Mouse (Mus musculus) layer of hippocampus, adult 9-11 months (tissue): Measurements from ENCODE around the gene Hoxd11.

Source experiments
- DNase-seq: peaks from one replicate; pipeline ENCODE4 v3.0.0; 2022

Hoxd11 gene

DNA sequence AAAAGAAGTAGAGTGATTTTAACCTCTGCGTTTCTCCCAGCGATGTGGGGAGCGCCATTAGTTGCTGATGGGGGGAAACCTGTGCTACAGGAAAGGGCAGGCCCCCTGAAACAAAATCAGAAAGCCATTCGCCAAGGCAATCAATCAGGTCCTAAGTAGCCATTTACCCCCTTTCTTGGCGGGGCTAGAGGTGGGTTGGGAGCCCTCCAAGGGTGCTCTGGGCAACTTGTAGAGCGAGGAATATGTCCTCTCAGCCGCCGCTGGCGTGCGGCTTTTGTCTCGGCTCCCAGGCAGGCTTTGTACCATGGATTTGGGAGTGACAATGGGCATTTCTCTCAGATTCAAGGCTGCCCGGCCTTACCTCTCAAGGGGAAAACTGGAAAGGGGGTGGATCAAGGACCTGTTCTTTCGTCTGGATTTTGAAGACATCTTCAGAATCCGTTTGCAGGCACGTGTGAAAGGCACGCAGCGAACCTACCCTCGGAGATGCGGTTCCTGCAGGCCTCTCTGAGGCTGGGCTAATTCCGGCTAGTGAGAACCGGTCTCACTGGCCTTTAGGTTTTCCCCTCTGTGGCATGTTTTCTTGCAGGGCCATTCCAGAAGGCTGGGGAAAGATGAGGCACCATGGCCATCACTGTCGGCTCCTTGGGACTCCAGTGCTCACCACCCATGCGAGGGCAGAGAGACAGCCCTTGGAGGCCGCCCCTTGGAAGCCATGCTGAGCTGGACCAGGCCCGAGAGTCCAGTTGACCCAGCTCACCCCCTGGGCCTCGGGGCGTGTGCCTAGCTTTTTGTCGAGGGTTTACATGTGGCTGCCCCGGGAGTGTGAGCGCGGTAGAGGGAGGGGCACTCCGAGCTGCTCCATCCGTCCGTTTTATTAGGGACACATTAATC, 17.3 kb downstream of the Hoxd11 start:
- DNase-seq, result no peak

DNA sequence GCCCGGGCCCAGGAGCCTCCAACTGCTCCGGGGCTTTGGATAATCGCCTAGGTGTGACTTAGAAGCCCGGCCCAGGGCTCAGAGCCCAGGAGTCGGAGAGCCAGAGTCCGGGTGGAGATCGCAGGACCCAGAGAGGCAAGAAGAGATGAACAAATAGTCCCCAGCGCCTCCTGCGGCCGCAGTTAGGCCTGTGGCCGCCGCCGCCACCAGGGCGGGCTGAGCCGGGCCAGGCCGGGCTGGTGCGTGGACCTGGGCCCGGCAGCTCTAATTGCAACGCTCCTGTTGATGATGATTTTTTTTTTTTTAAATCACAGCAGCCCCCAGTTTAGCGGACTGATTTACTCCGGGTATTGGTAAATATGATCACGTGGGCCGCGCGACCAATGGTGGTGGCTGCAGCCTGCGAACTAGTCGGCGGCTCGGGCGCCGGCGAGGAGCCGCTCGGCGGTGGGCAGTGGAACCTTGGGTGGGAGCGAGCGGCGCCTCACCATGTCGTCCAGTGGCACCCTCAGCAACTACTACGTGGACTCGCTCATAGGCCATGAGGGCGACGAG, 18.3 kb downstream of the Hoxd11 start, which contains the start of gene Hoxd9:
Gene Hoxd9 (plus strand): TSS at position 161 of the 555 bp plus-strand sequence.
- DNase-seq, result no peak

DNA sequence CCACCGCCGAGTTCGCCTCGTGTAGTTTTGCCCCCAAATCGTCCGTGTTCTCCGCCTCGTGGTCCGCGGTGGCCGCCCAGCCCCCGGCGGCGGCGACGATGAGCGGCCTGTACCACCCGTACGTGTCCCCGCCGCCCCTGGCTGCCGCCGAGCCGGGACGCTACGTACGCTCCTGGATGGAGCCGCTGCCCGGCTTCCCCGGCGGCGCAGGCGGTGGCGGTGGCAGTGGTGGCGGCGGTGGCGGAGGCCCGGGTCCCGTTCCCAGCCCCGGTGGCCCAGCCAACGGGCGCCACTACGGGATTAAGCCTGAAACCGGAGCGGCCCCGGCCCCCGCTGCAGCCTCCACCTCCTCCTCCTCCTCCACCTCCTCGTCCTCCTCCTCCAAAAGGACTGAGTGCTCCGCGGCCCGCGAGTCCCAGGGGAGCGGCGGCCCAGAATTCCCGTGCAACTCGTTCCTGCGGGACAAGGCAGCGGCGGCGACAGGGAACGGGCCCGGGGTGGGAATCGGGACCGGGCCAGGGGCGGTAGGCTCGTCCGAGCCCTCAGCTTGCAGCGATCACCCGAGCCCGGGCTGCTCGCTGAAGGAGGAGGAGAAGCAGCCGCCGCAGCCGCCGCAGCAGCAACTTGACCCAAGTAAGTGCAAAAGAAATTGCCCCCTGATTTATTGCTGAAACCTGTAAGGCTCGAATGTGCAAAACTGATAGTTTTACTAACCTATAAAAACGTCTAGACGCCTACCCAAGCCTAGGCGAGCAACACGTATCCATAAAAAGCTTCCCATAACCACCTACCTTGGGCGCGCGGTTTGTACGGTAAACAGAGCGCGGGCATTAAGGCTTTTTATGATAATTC, 19.1 kb downstream of the Hoxd11 start:
- no peak for DNase-seq

DNA sequence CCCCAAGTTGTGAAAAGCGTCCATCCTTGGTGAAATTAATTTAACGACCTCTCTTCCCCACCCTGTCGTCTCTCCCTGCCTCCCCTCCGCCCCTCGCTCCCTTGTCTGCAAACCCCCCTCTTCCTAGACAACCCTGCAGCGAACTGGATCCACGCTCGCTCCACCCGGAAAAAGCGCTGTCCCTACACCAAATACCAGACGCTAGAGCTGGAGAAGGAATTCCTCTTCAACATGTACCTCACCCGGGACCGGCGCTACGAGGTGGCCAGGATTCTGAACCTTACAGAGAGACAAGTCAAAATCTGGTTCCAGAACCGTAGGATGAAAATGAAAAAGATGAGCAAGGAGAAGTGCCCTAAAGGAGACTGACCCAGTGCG, 19.7 kb downstream of the Hoxd11 start:
- no peak for DNase-seq

DNA sequence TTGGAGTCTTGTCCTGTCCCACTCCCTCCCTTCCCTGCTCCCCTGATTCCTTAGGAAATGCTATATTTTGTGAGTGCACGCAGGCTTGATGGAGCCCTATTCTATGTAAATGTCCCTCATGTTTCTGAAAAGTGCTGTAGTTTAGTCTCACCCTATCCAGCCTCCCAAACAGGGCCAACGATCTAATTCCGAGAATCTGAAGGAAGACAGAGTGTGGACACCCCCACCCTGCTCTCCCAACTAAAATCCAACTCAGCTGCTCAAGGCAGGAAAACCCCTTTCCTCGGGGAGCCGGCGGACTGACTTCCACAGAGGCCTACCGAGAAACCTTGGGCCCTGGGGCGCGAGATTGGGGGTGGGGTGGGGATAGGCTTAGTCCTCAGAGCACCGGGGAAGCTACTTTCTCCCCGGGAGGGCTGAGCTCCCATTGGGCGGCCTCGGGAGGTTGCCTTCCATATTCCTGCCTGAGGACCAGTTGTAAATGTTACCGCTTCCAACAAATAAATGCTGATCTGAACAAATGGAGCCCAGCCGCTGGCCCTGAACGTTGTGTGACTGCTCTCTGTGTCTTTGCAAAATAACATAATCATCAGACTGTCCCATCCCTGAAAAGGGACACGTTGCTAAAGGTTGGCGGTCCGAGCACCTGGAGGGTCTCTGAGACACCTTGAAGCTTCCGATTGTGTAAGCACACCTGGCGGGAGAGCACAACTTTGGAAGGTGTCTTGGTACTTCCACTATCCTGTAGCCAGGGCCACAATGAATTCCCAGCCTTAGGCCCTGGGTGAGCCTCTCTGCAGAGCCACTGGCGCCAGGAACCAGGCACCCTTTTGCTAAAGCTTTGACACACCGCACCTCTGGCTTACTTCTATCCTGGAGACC, 20.5 kb downstream of the Hoxd11 start:
- no peak for DNase-seq

DNA sequence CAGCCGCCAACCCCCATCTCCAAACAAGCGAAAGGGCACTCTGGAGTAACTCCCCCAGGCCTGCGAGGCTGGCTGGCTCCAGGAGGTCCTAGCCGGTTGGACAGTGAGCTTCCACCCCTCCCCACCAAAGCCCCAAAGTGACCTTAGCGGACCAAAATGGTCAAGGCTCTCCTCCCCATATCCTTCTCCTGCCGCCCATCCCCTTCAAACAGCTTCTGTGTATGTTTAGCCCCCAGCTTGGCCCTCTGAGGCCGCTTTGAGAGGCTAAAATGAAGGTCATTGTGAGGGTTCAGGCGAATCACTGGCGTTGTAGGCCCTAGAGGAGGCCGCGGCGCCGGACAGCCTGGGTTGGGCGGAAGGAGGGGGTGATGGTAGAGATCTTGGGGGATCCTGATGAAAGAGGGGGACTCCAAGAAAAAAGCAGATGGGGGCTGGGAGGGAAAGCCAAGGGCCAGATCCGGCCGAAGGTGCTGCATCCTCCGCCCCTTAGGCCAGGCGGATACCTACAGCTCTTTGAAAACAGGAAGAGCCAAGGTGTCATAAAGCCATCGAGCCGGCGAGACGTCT, 21.3 kb downstream of the Hoxd11 start:
- DNase-seq, result no peak

DNA sequence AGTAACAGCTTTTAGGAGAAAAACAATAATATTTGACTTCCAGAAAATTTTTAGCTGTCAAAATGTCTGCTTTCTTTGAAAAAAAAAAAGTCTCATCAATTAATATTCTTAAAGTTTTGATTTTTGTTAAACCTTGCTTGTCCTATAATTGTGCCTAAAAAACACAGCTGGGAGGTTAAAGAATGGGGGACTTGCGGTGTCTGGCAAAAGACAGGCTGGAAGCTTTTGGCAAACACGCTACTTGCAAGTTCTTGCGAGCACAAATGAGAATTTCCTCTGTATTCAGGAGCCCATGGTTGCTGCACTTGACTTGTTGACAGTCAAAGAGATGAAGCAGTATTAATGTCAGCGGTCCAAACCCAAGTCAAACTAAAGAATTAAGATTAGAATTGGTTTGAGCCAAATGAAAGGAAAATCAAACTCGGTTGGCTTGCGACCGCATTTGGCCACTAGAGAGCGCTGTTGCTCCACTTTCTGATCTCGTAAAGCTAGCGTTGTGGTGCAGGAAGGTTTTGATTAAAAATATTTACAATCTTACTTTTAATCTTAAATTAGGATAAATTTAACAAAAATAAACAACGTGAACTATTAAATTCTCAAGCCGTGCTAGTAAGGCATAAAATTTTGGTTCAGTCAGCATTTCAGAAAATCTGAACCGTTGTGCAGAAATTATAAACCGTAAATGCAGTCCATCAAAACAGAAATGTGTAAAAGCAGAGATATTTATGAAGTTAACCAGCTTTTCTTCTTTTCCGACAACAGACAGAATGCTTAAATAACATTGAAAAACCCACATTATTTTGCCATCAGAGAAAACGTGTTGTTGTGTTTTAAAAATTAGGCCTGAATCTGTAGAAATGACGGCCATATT, 22.8 kb downstream of the Hoxd11 start:
- no peak for DNase-seq

DNA sequence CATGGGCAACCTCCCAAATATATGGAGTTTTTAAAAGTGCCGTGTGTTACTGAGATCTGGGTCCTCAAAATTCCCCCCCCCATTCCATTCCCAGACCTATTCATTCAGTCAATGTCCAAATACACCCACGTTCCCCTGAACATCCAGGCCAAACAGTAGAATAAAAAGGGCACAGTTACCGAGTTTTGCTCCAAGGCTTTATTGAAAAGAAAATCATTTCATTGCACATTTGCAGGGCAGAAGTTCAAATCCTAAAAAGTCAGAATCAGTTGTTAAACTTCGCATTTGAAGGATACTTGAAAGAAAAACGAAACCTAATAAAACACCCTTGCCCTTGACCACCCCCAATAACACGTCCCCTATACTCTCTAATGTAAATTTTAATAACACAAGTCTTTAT, 23.5 kb downstream of the Hoxd11 start:
- no peak for DNase-seq

DNA sequence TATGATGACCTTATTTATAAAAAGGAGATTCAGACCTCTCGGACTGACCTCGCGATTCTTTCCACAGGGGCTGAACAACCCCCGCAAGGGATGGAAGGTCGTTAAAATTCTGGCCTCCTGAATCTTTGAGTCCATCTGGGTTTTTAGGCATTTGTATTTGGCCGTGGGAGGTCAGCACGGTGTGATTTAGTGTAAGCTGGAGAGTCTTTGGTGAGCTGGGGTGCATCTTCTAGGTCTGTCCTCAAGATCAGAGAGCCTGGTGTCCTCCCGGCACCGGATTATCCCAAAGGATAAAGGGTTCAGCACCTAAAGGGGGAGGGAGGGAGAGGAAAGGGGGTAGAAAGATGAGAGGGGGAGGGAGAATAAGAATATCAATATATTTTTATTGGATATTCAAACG, 24.0 kb downstream of the Hoxd11 start:
- no peak for DNase-seq

DNA sequence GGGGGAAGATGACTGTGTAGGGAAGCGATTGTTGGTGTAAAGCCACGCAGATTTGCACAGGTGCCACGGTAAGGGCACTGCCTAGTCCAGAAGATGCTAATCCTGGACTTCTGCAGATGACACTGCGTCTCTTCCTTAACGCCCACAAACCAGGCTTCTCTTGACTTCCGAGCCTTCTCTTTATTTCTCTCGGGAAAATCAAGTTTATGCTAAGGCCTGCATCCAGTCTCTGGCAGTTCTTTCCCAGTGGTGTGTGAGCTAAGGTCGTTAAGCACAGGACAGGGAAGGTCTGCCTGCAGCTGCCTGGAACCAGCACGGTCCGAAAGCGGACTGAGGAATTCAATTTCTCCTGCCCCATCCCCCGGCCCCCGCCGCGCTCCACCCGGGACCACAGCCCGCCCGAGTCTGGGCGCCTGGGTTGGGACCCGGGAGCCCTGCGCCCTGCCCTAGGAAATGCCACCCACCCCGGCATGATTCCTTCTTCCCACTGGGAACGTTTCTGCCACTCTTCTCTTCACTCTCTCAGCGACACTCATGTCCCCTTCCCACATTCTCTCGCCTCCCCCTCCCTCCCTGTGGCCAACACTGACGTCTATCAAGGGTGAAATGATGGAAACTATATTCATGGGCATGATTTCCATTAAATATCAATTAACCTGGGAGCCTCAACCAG, 24.5 kb downstream of the Hoxd11 start:
- DNase-seq, result no peak

DNA sequence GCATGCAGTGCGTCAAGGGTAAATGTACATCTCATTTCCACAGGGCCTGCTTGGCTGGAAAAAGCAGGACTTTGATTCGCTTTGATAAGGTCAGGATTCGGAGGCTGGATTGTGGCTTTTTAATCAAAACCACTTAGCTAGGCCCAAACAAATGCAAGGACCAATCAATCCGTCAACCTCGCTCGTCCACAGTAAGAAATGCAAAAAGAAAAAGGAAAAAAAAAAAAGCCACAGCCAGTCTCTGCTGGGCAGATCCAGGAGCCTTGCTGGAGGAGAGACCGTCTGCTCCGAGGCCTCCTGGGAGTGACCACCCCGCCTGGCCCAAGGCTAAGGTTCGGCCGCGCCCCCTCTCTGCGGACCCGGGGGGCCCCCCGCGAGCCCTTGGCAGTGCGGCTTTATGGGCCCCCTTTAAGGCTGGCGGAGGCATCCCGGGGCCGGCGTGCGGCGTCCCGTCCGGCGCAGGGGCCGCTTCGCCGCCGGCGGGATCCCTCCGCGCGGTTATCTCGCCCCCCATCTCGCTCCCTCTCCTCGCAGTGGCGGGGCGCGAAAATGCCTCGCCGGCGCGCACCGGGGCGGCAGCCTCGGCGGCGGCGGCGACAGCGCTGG, 25.1 kb downstream of the Hoxd11 start, which contains the start of gene Hoxd8:
Gene Hoxd8 (plus strand): TSS at position 223 of the 606 bp plus-strand sequence.
- DNase-seq, result no peak

DNA sequence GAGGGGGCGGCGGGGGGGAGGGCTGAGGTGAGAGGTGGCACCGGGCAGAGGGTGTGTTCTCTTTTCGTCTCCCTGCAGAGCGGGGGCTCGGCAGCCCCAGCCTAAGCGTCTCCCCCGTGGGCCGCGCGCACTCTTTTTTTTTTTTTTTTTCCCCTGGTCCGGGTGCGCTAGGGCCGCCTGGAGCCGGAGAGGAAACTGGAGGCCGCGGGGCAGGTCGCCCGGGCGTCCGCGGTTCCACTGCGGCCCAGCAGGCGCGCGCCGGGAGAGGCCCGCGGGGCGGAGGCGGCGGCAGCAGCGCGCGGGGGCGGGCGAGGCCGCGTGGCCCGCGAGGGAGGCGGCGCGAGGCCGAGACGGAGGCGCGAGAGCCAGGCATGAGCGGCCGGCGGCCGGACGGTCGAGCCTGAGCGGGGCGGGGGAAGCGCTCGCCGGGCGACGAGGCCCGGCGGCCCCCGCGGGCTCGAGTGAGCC, 25.7 kb downstream of the Hoxd11 start:
- DNase-seq, result no peak

DNA sequence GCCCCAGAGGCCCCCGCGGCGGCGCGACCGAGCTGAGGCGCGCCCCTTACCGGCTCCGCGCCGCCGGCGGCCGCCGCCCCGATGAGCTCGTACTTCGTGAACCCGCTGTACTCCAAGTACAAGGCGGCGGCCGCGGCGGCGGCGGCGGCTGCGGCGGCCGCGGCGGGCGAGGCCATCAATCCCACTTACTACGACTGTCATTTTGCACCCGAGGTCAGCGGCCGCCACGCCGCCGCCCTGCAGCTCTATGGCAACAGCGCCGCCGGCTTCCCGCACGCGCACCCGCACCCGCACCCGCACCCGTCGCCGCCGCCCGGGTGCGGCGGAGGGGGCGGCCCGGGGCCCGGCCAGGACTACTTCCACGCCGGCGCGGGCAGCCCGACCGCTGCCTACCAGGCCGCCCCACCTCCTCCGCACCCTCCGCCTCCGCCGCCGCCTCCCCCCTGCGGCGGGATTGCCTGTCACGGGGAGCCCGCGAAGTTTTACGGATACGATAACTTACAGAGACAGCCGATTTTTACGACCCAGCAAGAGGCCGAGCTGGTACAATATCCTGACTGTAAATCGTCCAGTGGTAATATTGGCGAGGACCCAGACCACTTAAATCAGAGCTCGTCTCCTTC, 26.2 kb downstream of the Hoxd11 start:
- no peak for DNase-seq

DNA sequence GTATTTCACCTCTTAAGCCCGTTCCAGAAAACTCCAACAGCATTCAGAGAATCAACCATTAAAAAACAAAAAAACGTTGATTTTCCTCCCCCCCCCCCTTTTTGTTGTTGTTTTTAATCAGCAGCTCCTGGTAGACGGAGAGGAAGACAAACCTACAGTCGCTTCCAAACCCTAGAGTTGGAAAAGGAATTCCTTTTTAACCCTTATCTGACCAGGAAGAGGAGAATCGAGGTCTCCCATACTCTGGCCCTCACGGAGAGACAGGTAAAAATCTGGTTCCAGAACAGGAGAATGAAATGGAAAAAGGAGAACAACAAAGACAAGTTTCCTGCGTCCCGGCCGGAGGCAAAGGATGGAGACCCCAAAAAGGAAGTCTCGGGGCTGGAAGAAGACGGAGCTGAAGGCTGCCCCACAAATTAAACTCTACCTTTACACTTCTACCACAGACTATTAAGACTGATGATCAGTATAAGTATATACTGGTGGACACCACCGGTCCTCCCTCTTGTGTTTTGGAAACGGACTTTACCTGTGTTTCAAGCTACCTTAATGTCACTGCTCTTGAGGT, 27.1 kb downstream of the Hoxd11 start:
- no peak for DNase-seq

DNA sequence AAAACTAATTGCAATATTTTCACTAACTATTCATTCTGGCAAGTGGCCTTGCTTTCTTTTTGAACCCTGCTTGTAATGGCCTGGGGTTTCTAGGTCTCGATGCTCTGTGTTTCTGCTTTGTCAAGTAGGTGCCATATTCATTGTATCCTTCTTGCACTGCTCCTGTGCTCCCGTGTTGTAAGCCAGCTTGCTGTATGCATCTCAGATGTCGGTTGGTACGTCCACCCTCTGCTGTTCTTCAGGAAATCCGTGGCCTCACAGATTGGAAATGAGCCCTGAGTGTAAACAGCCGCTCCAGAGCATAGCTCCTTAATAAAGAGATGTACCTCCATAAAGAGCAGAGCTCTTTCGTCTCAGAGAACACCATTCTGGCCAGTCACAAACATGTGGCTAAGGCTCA, 28.2 kb downstream of the Hoxd11 start:
- no peak for DNase-seq

DNA sequence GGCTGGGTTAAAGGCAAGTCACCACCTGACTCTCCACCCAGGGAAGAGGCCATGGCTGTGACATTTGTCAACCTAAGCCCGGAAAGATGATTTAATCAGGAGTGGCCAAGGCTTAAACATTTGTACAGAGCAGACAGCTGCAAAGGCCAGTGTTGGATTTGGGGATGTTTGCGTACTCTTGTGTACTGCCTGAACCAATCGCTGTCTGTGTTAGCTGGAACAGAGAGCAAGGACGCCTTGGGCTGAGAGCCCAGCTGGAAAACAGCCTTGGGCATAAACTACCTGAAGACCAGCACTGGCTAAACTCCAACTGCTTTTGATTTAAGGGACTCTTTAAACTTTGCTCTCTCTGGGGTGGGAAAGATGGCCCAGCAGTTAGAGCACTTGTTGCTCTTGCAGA, 29.3 kb downstream of the Hoxd11 start:
- no peak for DNase-seq

DNA sequence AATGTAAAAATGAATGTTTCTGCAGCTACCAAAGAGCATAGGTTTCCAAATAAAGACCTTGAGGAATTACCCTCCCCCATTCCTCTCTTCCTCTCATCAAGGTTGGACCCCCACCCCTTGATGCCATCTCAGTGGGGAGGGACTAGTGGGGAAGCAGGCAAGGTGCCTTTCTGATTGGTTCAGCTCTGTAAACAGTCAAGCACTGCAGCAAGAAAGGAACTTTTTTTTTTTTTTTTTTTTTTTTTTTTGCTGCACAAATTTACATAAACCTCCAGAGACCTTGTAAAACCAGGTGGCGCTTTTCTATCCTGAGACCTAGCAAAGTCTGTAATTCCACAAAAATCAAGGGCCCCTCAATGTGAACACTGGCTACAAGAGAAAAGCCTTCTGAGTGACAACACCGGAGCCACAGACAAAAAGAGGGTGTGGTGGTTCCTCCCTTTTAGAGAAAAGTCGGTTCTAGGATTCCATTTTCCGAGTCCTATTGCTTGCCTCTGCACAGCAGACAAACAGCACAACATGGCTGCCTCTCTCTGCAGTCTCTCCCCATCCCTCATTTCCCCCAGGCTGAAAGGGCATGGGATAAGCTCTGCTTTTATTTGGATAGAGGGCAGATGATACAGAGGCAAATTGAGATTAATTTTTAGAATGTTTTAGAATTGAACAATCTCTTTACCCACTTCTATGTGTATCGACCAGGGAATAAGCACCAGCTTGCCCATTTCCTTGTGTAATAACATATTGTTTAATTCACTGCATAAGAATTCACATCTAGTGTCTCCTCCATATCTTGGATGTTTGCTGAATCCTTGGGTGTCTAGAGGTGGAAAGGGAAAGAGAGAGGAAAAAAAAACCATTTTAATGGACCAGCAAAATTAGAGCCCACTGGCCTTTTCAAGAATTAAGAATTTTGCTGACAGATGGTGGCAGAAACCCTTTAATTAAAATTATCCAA, 30.4 kb downstream of the Hoxd11 start:
- DNase-seq, result no peak
